Mouse (Mus musculus): Measurements from ENCODE around the gene Fntb.

- no peak for TF ChIP-seq POLR2A (IDR thresholded peaks at IDR 0.05; ENCODE audit: extremely low read depth, insufficient read depth, low read length)
- no peak for TF ChIP-seq CTCF (IDR thresholded peaks at IDR 0.05; ENCODE audit: extremely low read depth, insufficient read depth, low read length)
Observed at GRCm38 (mm10) chr12:76810491-76810890, 45.1 kb downstream of the Fntb start.
